Mouse (Mus musculus) kidney, embryonic 14.5 days (tissue): ENCODE results near the gene Otogl. TPM values are rescaled to one million over a fixed set of nuclear protein-coding genes. Genes with fewer than 3 reads are reported as not detected.

Source experiments
- ATAC-seq: fragments of 200-750 bp; cut with Nextera tagmentation; 2 replicates; pipeline ENCODE4 v1.8.0; 2017; ENCODE audit warnings: moderate number of reproducible peaks, mild to moderate bottlenecking, moderate TSS enrichment, moderate library complexity; ENCODE audit not compliant: low FRiP score, low TSS enrichment
- H3K27ac ChIP-seq: fragments of 300-500 bp; sonication (generic); 2 replicates; pipeline ENCODE4 v1.5.1; 2014; ENCODE audit warnings: low read depth, mild to moderate bottlenecking, low read length, moderate library complexity, mixed read lengths
- H3K27me3 ChIP-seq: fragments of 300-500 bp; sonication (generic); 2 replicates; pipeline ENCODE4 v1.6.1; 2014; ENCODE audit warnings: mild to moderate bottlenecking, low read length; ENCODE audit not compliant: control insufficient read depth, insufficient read depth
- H3K36me3 ChIP-seq: fragments of 300-500 bp; sonication (generic); 2 replicates; pipeline ENCODE4 v1.6.1; 2014; ENCODE audit warnings: low read length, mixed read lengths; ENCODE audit not compliant: control insufficient read depth, insufficient read depth
- H3K4me1 ChIP-seq: fragments of 300-500 bp; sonication (generic); 2 replicates; pipeline ENCODE4 v1.6.1; 2014; ENCODE audit warnings: low read length, mixed read lengths; ENCODE audit not compliant: control insufficient read depth, insufficient read depth
- H3K4me2 ChIP-seq: fragments of 300-500 bp; sonication (generic); replicated peaks from 2 replicates; pipeline ENCODE4 v1.6.1; 2014; ENCODE audit warnings: low read depth, mild to moderate bottlenecking, low read length
- H3K4me3 ChIP-seq: fragments of 300-500 bp; sonication (generic); 2 replicates; pipeline ENCODE4 v1.5.1; 2014; ENCODE audit warnings: mild to moderate bottlenecking, low read length
- H3K9ac ChIP-seq: fragments of 300-500 bp; sonication (generic); 2 replicates; pipeline ENCODE4 v1.6.1; 2014; ENCODE audit warnings: low read depth, mild to moderate bottlenecking, low read length, moderate library complexity
- H3K9me3 ChIP-seq: fragments of 300-500 bp; sonication (generic); 2 replicates; pipeline ENCODE4 v1.6.1; 2016; ENCODE audit warnings: low read length; ENCODE audit not compliant: control insufficient read depth
- WGBS: fragments of 180-500 bp; shearing (Covaris S2); extraction: QIAGEN DNeasy Blood & Tissue Kit; methylation state at CpG from one replicate; pipeline ENCODE4 v1.1.7; 2014; 5-methylcytosine and 5-hydroxymethylcytosine counted together
- polyA plus RNA-seq: library from polyadenylated mRNA; unstranded; fragments of >200 nt; fragmentation: Nextera tagmentation; extraction: Ambion mirVana; gene quantifications from 2 replicates; pipeline ENCODE4 v1.2.1, GENCODE M21; 2014

The Otogl gene
- polyA plus RNA-seq, 1 experiment from 2014 or later = 0.07 TPM

DNA sequence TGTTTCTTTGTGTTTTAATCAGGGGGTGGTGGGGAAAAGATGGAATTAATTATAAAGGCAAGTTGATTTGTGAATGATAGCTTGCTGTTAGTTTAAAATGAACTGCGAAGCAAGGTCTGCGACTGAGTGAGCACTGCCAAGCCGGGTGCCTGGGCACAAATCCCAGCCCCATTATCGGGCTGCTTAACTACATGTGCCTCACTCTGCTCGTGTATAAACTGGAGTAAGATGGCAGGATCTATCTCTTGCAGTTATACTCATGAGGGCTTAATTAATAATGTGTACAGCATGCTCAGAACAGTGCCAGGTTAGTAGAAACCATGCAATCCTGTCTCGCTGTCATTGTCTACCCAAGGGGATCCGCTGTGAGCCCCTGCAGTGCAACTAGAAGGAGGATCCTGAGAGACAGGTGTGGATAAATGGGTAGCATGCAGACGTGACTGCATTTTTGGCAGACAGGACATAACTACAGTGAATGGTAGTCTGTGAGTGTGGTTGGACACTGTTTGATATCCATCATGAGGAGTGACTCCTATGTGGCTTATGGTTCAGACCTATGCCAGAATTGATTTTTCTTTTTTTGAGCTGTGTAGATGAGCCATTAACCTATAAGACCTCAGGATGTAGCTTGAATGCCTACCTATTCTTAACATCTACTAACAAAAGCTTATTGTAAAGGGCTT lies 51.6 kb downstream of the Otogl start:
- Histone ChIP-seq H3K4me3 (no peak overlapping the region), H3K36me3 (no peaks in the 10 kb centered on the region), H3K27me3 (no peaks in the 10 kb centered on the region), H3K27ac (no peak overlapping the region), H3K4me1 (no peaks in the 10 kb centered on the region), H3K4me2 (no peak overlapping the region), H3K9ac (no peak overlapping the region), H3K9me3 (no peaks in the 10 kb centered on the region)
- 87% methylated on average over 8 of the region's 8 CpGs for WGBS
- no peak for ATAC-seq

DNA sequence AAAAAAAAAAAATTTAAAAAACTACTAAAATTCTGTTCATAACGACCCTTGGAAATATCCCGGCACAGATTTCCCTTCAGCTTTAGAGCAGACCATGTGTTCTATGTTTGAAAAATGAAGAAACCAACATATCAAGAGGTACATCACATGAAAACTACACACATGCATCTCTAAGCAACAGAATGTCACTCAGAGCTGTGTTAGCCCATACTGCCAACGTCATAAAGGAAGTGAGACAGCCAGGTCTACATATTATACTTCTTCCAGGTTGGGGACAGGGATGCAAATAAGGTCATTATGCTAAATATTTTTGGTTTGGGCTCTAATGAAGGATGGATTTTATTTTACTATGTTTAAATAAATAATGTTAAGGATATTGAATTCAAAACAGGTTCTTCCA lies 52.7 kb downstream of the Otogl start:
- no peaks in the 10 kb centered on the region for H3K36me3 ChIP-seq
- 90% methylated on average over 3 of the region's 3 CpGs for WGBS
- ATAC-seq = no peak
- no peaks in the 10 kb centered on the region for H3K27me3 ChIP-seq
- H3K9me3 ChIP-seq = no peaks in the 10 kb centered on the region
- no peak overlapping the region for H3K9ac ChIP-seq
- no peak overlapping the region for H3K27ac ChIP-seq
- no peak overlapping the region for H3K4me2 ChIP-seq
- H3K4me3 ChIP-seq = no peak overlapping the region
- H3K4me1 ChIP-seq = no peaks in the 10 kb centered on the region

- Histone ChIP-seq H3K36me3 (no peaks in the 10 kb centered on the region), H3K4me2 (no peak overlapping the region), H3K9ac (no peak overlapping the region), H3K27ac (no peak overlapping the region), H3K27me3 (no peaks in the 10 kb centered on the region), H3K4me3 (no peak overlapping the region), H3K9me3 (no peaks in the 10 kb centered on the region), H3K4me1 (no peaks in the 10 kb centered on the region)
- peak; percentile 66; the same call in 1 of the 2 replicates for ATAC-seq
- 35% methylated on average over 7 of the region's 7 CpGs for WGBS
Measured at GRCm38 (mm10) chr10:107858684-107859083, 53.2 kb downstream of the Otogl start.

- no peak overlapping the region for H3K27ac ChIP-seq
- no peaks in the 10 kb centered on the region for H3K36me3 ChIP-seq
- no peak overlapping the region for H3K9ac ChIP-seq
- H3K4me2 ChIP-seq = no peak overlapping the region
- ATAC-seq = no peak
- 92% methylated on average over 1 of the region's 1 CpGs for WGBS
- no peak overlapping the region for H3K4me3 ChIP-seq
- no peaks in the 10 kb centered on the region for H3K4me1 ChIP-seq
- no peaks in the 10 kb centered on the region for H3K27me3 ChIP-seq
- H3K9me3 ChIP-seq = no peaks in the 10 kb centered on the region
Measured at GRCm38 (mm10) chr10:107844906-107845305, 67.0 kb downstream of the Otogl start.

DNA sequence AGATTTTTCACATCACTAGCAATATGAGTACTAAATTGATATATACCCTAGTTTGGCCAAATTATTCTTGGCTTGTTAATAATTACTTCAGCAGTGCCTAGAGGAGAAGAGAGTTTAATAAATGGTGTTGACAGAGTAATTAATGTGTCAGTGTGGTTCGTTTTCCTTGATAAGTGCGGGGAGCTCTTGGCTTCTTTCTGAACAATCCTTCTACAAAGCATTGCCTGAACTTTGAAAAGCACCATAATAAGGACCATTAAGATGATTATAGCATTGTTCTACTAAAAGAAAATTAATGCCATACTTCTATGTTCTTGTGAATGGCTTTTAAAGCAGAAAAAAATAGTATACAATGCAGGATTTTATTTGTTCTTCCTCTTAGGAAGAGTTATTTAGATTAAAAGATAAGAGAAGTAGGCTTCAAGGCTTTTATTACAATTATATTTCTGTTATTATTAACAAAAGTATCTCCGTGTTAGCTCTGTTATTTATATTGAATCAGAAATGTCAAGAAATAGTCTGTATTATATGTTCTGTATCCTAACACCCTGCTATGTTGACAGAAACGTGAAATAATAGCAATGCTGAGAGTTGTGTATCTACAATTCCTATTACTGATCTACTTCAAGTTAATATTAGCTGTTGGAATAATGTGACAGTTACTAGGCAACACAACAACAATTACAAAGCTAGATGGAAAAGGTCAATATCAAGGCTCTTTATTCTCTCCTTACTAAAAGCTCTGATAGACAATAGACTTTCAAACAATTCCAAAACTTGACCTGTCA lies 77.3 kb downstream of the Otogl start:
- H3K36me3 ChIP-seq = no peaks in the 10 kb centered on the region
- WGBS = 59% methylated on average over 4 of the region's 4 CpGs
- H3K4me3 ChIP-seq = no peak overlapping the region
- no peak overlapping the region for H3K27ac ChIP-seq
- no peaks in the 10 kb centered on the region for H3K4me1 ChIP-seq
- no peaks in the 10 kb centered on the region for H3K9me3 ChIP-seq
- no peaks in the 10 kb centered on the region for H3K27me3 ChIP-seq
- H3K4me2 ChIP-seq = no peak overlapping the region
- H3K9ac ChIP-seq = no peak overlapping the region
- no peak for ATAC-seq

GRCm38 (mm10) chr10:107829151-107829550 lies 82.8 kb downstream of the Otogl start:
- Histone ChIP-seq H3K4me2 (no peak overlapping the region), H3K36me3 (no peaks in the 10 kb centered on the region), H3K9ac (no peak overlapping the region), H3K4me3 (no peak overlapping the region), H3K9me3 (no peaks in the 10 kb centered on the region), H3K4me1 (no peaks in the 10 kb centered on the region), H3K27me3 (no peaks in the 10 kb centered on the region), H3K27ac (no peak overlapping the region)
- ATAC-seq = no peak
- 88% methylated on average over 6 of the region's 6 CpGs for WGBS

DNA sequence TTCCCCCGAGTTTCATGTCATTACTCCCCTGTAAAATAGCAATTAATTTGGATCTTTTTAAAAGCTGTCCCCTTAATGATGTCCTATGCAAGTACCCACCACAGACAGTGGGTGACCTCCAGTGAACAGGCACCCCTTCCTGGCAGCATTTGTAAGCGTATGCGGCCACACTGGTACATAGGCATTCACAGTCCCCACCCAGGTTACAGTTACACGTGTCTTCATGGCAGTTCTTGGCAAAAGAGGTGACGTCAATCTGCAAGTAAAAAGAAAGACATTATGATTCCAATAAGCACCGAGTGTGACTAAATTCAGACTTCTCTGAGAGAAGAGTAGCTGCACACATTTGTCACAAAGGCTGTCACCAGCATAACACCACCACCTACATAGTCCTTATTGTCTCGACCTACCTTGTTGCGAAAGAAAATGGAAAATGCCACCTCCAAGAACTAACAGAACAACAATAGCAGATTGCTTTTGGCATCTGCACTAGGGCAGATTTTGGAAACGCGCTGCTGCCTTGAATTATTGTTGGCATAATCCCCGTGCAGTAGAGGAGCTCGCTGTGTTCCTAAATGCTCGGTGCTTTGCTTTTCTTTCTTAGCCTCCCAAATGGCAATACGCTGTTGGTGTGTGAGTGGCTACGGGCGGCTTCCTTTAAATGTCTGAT lies 98.0 kb downstream of the Otogl start:
- H3K4me3 ChIP-seq = no peak overlapping the region
- H3K27me3 ChIP-seq = no peaks in the 10 kb centered on the region
- 83% methylated on average over 16 of the region's 16 CpGs for WGBS
- no peak overlapping the region for H3K9ac ChIP-seq
- H3K36me3 ChIP-seq = no peaks in the 10 kb centered on the region
- ATAC-seq = no peak
- no peaks in the 10 kb centered on the region for H3K4me1 ChIP-seq
- H3K27ac ChIP-seq = no peak overlapping the region
- H3K4me2 ChIP-seq = no peak overlapping the region
- H3K9me3 ChIP-seq = no peaks in the 10 kb centered on the region

GRCm38 (mm10) chr10:107810649-107811398 lies 101.1 kb downstream of the Otogl start:
- H3K4me3 ChIP-seq = no peak overlapping the region
- H3K9ac ChIP-seq = no peak overlapping the region
- no peak overlapping the region for H3K4me2 ChIP-seq
- H3K36me3 ChIP-seq = no peaks in the 10 kb centered on the region
- H3K4me1 ChIP-seq = no peaks in the 10 kb centered on the region
- ATAC-seq = no peak
- H3K27me3 ChIP-seq = no peaks in the 10 kb centered on the region
- no peaks in the 10 kb centered on the region for H3K9me3 ChIP-seq
- H3K27ac ChIP-seq = no peak overlapping the region
- 70% methylated on average over 6 of the region's 6 CpGs for WGBS
